Mouse (Mus musculus): ENCODE results near the gene Gm20388.

DNA sequence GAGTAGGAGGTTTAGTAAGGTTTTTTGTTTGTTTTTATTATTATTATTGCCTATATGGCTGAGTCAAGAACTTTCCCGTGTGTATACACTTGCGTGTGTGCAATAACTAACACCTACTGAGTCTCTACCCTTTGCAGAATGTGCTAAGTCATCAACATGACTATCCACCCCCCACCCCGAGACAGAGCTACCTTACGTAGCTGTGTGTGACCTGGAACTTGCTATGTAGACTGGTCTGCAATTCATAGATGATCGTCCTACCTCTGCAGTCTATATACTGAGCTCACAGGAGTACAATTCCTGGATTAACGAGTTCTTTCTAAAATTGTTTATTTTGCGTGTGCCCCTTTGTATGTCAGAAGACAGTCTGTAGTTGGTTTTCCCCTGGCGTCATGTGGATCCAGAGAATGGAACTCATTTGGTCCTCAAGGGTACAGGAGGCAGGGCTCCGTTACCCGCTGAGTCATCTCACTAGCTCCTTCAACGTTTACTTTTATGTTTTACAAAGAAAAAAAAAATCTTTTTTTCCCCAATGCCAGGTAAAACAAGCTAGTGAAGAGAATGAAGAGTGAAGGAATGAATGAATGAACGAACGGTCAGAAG, 596 bp upstream of the Gm20388 start, which contains the start of gene Usp10:
- TF ChIP-seq CTCF (IDR thresholded peaks at IDR 0.05; ENCODE audit: control insufficient read depth, insufficient read depth, low read length) (no peak), POLR2A (IDR thresholded peaks at IDR 0.05; ENCODE audit: borderline replicate concordance, control insufficient read depth, low read depth, low read length) (no peak)

All from bone marrow, adult 2 months (tissue).